Mouse (Mus musculus): Measurements from ENCODE around the gene Coro1c.

- TF ChIP-seq CTCF (IDR thresholded peaks at IDR 0.05; ENCODE audit: extremely low read depth, insufficient read depth, low read length) (no peak), POLR2A (IDR thresholded peaks at IDR 0.05; ENCODE audit: extremely low read depth, insufficient read depth, low read length) (no peak)
Observed at GRCm38 (mm10) chr5:113942580-113942979, 34.0 kb upstream of the Coro1c start.
